Mouse (Mus musculus): Measurements from ENCODE around the gene Sntn.

The Sntn gene

GRCm38 (mm10) chr14:13670576-13670975 lies at the start of gene Sntn:
Gene Sntn, plus strand, starts transcription at chr14:13670876.
- DNase-seq (ENCODE audit: low read depth), result no peak

GRCm38 (mm10) chr14:13649865-13650264 lies 20.8 kb upstream of the Sntn start:
- DNase-seq (ENCODE audit: low read depth), result no peak

DNA sequence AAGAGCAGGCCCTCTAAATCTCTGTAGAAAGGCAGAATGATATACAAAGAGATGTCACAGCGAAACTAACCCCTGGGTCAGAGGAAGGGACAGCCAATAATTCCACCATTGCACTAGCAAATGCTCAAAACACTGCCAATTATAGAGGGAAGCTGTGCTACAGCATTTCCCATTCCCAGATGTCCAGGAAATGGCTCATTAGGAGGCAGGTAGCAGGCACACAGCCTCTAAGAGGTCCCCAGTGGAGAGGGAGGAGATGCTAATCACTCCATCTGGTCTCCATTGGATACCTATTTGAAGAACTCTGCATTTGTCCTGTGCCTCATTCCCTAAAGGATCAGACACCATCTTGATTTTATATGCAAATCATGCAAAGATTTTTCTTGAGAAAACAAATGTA lies 19.6 kb upstream of the Sntn start:
- no peak for DNase-seq (ENCODE audit: low read depth)

DNA sequence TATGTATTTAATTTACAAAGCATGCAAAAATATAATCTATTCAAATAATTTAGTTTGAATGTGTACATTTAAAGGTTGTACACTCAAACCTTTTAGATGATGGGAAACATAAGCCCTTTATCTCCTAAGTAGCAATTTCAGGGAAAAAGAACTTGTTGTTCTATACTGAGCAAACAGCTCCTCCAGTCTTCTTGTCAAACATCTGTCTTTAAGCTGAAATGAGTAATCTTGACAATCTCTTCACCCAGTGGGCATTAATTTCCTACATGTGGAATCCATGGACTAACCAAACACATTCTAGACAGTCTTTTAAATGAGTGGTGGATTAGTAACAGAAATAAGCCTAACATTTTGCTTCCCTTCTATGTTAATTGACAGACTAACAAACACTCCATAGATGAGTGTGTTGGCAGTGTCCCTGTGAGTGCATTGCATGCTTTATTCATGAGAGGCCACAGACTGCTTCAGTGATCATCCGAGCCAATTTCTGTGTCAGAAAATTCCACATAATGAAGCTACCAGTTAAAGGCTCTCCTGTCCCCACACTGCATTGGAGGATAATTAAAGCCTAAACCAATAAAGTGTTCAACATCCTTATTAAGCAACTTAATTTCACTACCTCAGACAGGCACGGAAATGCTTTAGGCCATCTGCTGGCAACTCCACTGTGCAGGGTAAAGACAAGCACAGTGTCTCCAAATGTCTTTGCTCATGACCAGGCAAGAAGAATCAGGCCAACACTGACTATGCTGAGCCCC lies 19.0 kb upstream of the Sntn start:
- no peak for DNase-seq (ENCODE audit: low read depth)

- DNase-seq (ENCODE audit: low read depth), result no peak
Measured at GRCm38 (mm10) chr14:13686716-13687115, 16.0 kb downstream of the Sntn start.

GRCm38 (mm10) chr14:13690426-13690825 lies 19.8 kb downstream of the Sntn start:
- DNase-seq (ENCODE audit: low read depth), result no peak

GRCm38 (mm10) chr14:13732263-13732662 lies 61.6 kb downstream of the Sntn start:
- no peak for DNase-seq (ENCODE audit: low read depth)

Measured in induced T-regulatory cell, adult 2 months (primary cell).